Mouse (Mus musculus): ENCODE measurements around the gene Gm10974. TPM values are rescaled to one million over a fixed set of nuclear protein-coding genes. Genes with fewer than 3 reads are reported as not detected.

Gene Gm10974
- polyA plus RNA-seq, 1 experiment from 2014 or later: not detected

GRCm38 (mm10) chr7:66351074-66351473, 14.6 kb upstream of the Gm10974 start:
- no peak overlapping the region for H3K4me3 ChIP-seq (ENCODE audit: low read depth, low read length)
- peaks cover 3% of the 10 kb centered on the region for H3K4me1 ChIP-seq (ENCODE audit: control insufficient read depth, insufficient read depth, low read length)
- H3K9me3 ChIP-seq (ENCODE audit: control insufficient read depth, low read length): no peaks in the 10 kb centered on the region
- no peak for ATAC-seq (ENCODE audit: low read depth)
- no peaks in the 10 kb centered on the region for H3K27me3 ChIP-seq (ENCODE audit: control insufficient read depth, insufficient read depth, low read length)
- no peaks in the 10 kb centered on the region for H3K36me3 ChIP-seq (ENCODE audit: control insufficient read depth, insufficient read depth, low read length)
- no peak overlapping the region for H3K4me2 ChIP-seq (ENCODE audit: low read depth, low read length)
- WGBS: 86% methylated on average over 4 of the region's 4 CpGs
- H3K27ac ChIP-seq (ENCODE audit: low read depth, low read length): no peak overlapping the region
- no peak overlapping the region for H3K9ac ChIP-seq (replicated peaks; ENCODE audit: low read depth, low read length)

DNA sequence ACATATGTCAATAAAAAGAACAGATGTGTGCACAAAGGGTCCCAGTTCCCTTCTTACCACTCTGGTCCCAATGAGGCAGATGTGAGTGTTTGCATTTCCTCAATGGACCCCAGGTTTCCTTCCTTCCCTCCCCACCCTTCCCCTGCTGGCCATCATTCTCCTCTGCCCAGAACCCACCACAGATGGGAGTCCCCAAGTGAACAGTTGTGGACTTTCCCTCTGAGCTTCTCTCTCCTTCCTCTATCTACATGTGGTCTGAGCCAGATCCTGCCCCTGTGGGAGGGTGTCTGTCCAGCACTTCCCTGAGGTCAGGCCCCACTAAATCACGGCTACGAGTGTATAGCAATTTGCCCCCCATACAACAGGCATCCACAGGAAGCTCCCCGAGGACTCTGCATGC, 10.8 kb upstream of the Gm10974 start:
- Histone ChIP-seq H3K9me3 (ENCODE audit: control insufficient read depth, low read length) (no peaks in the 10 kb centered on the region), H3K9ac (replicated peaks; ENCODE audit: low read depth, low read length) (no peak overlapping the region), H3K4me2 (ENCODE audit: low read depth, low read length) (no peak overlapping the region), H3K36me3 (ENCODE audit: control insufficient read depth, insufficient read depth, low read length) (no peaks in the 10 kb centered on the region), H3K4me1 (ENCODE audit: control insufficient read depth, insufficient read depth, low read length) (no peaks in the 10 kb centered on the region), H3K27me3 (ENCODE audit: control insufficient read depth, insufficient read depth, low read length) (no peaks in the 10 kb centered on the region), H3K4me3 (ENCODE audit: low read depth, low read length) (no peak overlapping the region), H3K27ac (ENCODE audit: low read depth, low read length) (no peak overlapping the region)
- 55% methylated on average over 3 of the region's 3 CpGs for WGBS
- no peak for ATAC-seq (ENCODE audit: low read depth)

DNA sequence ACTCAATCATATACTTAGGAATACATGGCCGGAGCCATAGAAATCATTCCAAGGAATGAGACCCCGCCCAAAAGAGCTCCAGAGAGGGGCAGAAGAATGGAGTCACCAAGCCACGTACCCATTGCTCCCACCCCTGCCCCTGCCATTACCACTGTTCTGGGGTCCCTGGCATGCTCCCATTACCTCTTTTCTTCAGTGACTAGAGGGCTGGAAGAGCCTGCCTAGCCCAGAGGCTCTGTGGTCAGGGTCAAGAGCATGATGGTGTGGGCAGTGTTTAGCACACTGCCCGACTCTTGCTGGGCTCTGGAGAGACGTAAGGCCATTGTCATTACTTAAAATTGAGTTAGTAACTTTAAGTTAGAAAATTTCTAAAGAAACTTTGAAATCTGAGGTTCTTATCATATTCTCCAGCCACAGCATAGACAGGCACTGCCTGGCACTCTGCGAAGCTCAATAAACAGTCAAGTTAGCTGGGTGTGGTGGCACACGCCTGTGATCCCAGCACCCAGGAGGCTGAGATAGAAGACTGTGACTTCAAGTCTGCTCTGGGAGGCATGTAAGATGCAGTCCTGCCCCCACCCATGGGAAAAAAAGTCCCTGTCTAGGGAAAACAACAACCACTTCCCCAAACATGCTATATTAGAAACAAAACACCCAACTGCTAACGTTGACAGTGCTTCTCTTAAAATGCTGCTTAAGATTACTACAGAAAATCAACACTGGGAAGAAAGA, 9.7 kb upstream of the Gm10974 start:
- no peak overlapping the region for H3K4me2 ChIP-seq (ENCODE audit: low read depth, low read length)
- ATAC-seq (ENCODE audit: low read depth): no peak
- 90% methylated on average over 8 of the region's 8 CpGs for WGBS

DNA sequence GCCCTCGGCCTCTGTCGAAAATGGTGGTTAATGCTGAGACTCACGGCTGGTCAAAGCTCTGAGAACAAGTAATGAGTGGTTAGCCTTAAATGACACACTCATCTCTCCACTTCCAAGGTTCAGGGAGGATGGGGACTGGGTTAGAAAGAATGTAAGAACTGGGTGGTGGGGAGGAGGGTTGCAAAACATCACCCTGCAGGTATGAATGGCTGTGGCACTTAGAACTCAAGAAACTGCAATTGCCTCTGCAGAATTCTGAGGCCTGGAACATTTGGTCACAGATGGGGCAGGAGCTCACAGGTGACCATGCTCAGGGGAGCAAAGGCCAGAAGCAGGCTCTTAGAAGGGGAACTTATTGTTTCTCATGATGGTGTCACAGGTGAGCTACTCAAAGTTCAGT, 7.2 kb upstream of the Gm10974 start:
- Histone ChIP-seq H3K27ac (ENCODE audit: low read depth, low read length) (no peak overlapping the region), H3K4me1 (ENCODE audit: control insufficient read depth, insufficient read depth, low read length) (no peaks in the 10 kb centered on the region), H3K27me3 (ENCODE audit: control insufficient read depth, insufficient read depth, low read length) (no peaks in the 10 kb centered on the region), H3K4me2 (ENCODE audit: low read depth, low read length) (no peak overlapping the region), H3K9me3 (ENCODE audit: control insufficient read depth, low read length) (no peaks in the 10 kb centered on the region), H3K4me3 (ENCODE audit: low read depth, low read length) (no peak overlapping the region), H3K9ac (replicated peaks; ENCODE audit: low read depth, low read length) (no peak overlapping the region), H3K36me3 (ENCODE audit: control insufficient read depth, insufficient read depth, low read length) (no peaks in the 10 kb centered on the region)
- WGBS: 92% methylated on average over 3 of the region's 3 CpGs
- no peak for ATAC-seq (ENCODE audit: low read depth)

More for the DNA sequence above, 9.7 kb upstream of the Gm10974 start:
- Histone ChIP-seq H3K9ac (replicated peaks; ENCODE audit: low read depth, low read length) (no peak overlapping the region), H3K27ac (ENCODE audit: low read depth, low read length) (no peak overlapping the region), H3K4me1 (ENCODE audit: control insufficient read depth, insufficient read depth, low read length) (no peaks in the 10 kb centered on the region), H3K9me3 (ENCODE audit: control insufficient read depth, low read length) (no peaks in the 10 kb centered on the region), H3K4me3 (ENCODE audit: low read depth, low read length) (no peak overlapping the region), H3K27me3 (ENCODE audit: control insufficient read depth, insufficient read depth, low read length) (no peaks in the 10 kb centered on the region), H3K36me3 (ENCODE audit: control insufficient read depth, insufficient read depth, low read length) (no peaks in the 10 kb centered on the region)

GRCm38 (mm10) chr7:66359044-66359443, 6.7 kb upstream of the Gm10974 start:
- Histone ChIP-seq H3K9me3 (ENCODE audit: control insufficient read depth, low read length) (no peaks in the 10 kb centered on the region), H3K4me3 (ENCODE audit: low read depth, low read length) (no peak overlapping the region), H3K4me2 (ENCODE audit: low read depth, low read length) (no peak overlapping the region), H3K27ac (ENCODE audit: low read depth, low read length) (no peak overlapping the region), H3K27me3 (ENCODE audit: control insufficient read depth, insufficient read depth, low read length) (no peaks in the 10 kb centered on the region), H3K36me3 (ENCODE audit: control insufficient read depth, insufficient read depth, low read length) (no peaks in the 10 kb centered on the region), H3K4me1 (ENCODE audit: control insufficient read depth, insufficient read depth, low read length) (no peaks in the 10 kb centered on the region), H3K9ac (replicated peaks; ENCODE audit: low read depth, low read length) (no peak overlapping the region)
- WGBS: 90% methylated on average over 4 of the region's 4 CpGs
- ATAC-seq (ENCODE audit: low read depth): no peak

GRCm38 (mm10) chr7:66364491-66364890, 1.2 kb upstream of the Gm10974 start:
- H3K9ac ChIP-seq (replicated peaks; ENCODE audit: low read depth, low read length): no peak overlapping the region
- no peaks in the 10 kb centered on the region for H3K36me3 ChIP-seq (ENCODE audit: control insufficient read depth, insufficient read depth, low read length)
- H3K4me2 ChIP-seq (ENCODE audit: low read depth, low read length): no peak overlapping the region
- no peak for ATAC-seq (ENCODE audit: low read depth)
- H3K9me3 ChIP-seq (ENCODE audit: control insufficient read depth, low read length): no peaks in the 10 kb centered on the region
- H3K4me3 ChIP-seq (ENCODE audit: low read depth, low read length): no peak overlapping the region
- no peak overlapping the region for H3K27ac ChIP-seq (ENCODE audit: low read depth, low read length)
- no peaks in the 10 kb centered on the region for H3K4me1 ChIP-seq (ENCODE audit: control insufficient read depth, insufficient read depth, low read length)
- no peaks in the 10 kb centered on the region for H3K27me3 ChIP-seq (ENCODE audit: control insufficient read depth, insufficient read depth, low read length)
- WGBS: 93% methylated on average over 11 of the region's 11 CpGs

GRCm38 (mm10) chr7:66365411-66365810, 294 bp upstream of the Gm10974 start:
- no peak overlapping the region for H3K4me2 ChIP-seq (ENCODE audit: low read depth, low read length)
- H3K27ac ChIP-seq (ENCODE audit: low read depth, low read length): no peak overlapping the region
- no peaks in the 10 kb centered on the region for H3K4me1 ChIP-seq (ENCODE audit: control insufficient read depth, insufficient read depth, low read length)
- ATAC-seq (ENCODE audit: low read depth): no peak
- H3K9ac ChIP-seq (replicated peaks; ENCODE audit: low read depth, low read length): no peak overlapping the region
- H3K36me3 ChIP-seq (ENCODE audit: control insufficient read depth, insufficient read depth, low read length): no peaks in the 10 kb centered on the region
- H3K4me3 ChIP-seq (ENCODE audit: low read depth, low read length): no peak overlapping the region
- WGBS: 81% methylated on average over 2 of the region's 2 CpGs
- no peaks in the 10 kb centered on the region for H3K27me3 ChIP-seq (ENCODE audit: control insufficient read depth, insufficient read depth, low read length)
- H3K9me3 ChIP-seq (ENCODE audit: control insufficient read depth, low read length): no peaks in the 10 kb centered on the region

- H3K9me3 ChIP-seq (ENCODE audit: control insufficient read depth, low read length): no peaks in the 10 kb centered on the region
- H3K4me2 ChIP-seq (ENCODE audit: low read depth, low read length): no peak overlapping the region
- no peak overlapping the region for H3K4me3 ChIP-seq (ENCODE audit: low read depth, low read length)
- H3K27me3 ChIP-seq (ENCODE audit: control insufficient read depth, insufficient read depth, low read length): no peaks in the 10 kb centered on the region
- H3K4me1 ChIP-seq (ENCODE audit: control insufficient read depth, insufficient read depth, low read length): no peaks in the 10 kb centered on the region
- ATAC-seq (ENCODE audit: low read depth): no peak
- H3K36me3 ChIP-seq (ENCODE audit: control insufficient read depth, insufficient read depth, low read length): no peaks in the 10 kb centered on the region
- no peak overlapping the region for H3K27ac ChIP-seq (ENCODE audit: low read depth, low read length)
- WGBS: 72% methylated on average over 5 of the region's 5 CpGs
- H3K9ac ChIP-seq (replicated peaks; ENCODE audit: low read depth, low read length): no peak overlapping the region
These were observed 3.6 kb downstream of the Gm10974 start for GRCm38 (mm10) chr7:66369071-66369933.

GRCm38 (mm10) chr7:66369934-66370445, 4.3 kb downstream of the Gm10974 start:
- H3K4me3 ChIP-seq (ENCODE audit: low read depth, low read length): no peak overlapping the region
- H3K36me3 ChIP-seq (ENCODE audit: control insufficient read depth, insufficient read depth, low read length): no peaks in the 10 kb centered on the region
- no peaks in the 10 kb centered on the region for H3K9me3 ChIP-seq (ENCODE audit: control insufficient read depth, low read length)
- no peak overlapping the region for H3K9ac ChIP-seq (replicated peaks; ENCODE audit: low read depth, low read length)
- no peak overlapping the region for H3K4me2 ChIP-seq (ENCODE audit: low read depth, low read length)
- H3K27me3 ChIP-seq (ENCODE audit: control insufficient read depth, insufficient read depth, low read length): no peaks in the 10 kb centered on the region
- WGBS: 78% methylated on average over 5 of the region's 5 CpGs
- H3K4me1 ChIP-seq (ENCODE audit: control insufficient read depth, insufficient read depth, low read length): no peaks in the 10 kb centered on the region
- ATAC-seq (ENCODE audit: low read depth): no peak
- no peak overlapping the region for H3K27ac ChIP-seq (ENCODE audit: low read depth, low read length)
